Mouse (Mus musculus) R1 (cell line): ENCODE results near the gene Rce1.
A peak's percentile ranks its signal among the peaks of the same experiment; 100 is the strongest.
"Not testable (repeated sequence)": the region's sequence is repeated elsewhere in the genome, so short reads cannot be mapped to it uniquely, and the experiment has no call there.

Experiments used
- DNase-seq: peaks from one replicate; pipeline ENCODE4 v3.0.0-alpha.2; 2018; ENCODE audit warnings: low read depth, low spot score

Gene Rce1

DNA sequence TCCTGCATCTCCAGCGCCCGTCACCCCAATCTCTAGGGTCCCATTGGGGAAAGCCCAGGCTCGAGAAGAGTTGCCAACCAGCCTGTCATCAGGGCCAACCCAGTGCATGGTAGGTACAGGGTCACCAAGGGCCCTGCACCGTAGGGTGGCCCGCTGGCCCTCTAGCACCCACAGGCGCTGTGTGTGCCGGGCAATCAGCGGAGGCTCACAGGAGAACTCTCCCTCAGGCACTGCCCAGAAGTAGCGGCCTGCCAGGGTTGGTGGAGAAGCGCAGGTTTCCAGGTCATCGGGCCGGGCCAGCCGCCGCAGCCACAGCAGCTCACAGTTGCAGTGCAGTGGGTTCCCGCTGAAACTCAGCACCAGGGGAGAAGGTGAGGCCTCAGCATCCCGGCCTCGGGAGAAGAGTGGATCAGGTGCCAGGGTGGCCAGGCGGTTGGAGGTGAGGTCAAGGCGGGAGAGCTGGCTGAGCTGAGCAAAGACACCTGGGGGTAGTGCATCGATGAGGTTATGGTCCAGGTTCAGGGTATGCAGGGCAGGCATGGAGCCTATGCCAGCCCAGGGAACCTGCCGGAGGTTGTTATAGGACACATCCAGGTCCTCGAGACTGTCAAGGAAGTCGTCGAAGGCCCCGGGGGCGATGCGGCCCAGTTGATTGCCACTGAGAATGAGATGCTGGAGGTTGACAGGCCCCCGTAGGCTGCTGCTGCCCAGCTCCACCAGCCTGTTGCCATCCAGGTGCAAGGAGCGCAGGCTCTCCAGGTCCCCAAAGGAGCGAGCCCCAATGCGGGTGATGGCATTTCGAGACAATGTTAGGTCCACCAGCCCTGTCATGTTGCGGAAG lies 11.8 kb downstream of the Rce1 start:
- no peak for DNase-seq

DNA sequence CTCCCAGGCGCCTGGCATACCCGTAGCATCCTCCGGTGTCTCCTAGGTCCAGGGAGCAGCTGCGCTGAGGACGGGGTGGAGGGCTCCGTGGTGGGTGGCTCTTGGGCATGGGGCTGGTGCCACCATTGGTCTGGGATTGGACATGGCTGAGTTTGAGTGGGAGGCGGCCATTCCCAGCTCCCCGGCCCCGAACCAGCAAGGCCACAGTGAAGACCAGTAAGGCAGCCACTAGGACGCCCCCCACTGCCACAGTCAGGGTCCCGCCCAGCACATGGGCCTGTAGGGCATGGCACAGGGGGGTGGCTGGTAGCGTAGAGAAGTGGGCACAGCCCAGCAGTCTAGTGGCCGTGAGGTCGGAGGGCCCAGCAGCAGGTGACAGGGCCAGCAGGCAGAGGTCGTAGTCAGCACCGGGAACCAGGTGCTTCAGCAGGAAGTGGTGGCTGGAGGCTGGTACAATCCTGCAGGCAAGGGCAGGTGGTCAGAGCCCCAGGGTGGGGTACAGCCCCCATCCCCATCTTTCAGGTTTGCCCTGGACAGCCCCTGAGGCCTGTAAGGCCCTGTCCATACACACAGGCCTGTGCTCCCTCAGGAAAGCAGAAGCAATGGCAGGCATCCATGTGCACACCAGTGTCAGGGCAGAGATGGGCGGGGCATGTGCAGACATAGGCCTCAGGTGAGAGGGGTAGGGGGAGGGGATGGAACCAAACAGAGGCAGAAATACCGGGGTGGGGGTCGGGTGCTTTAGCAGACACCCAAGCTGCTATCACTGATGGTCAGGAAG lies 13.1 kb downstream of the Rce1 start:
- DNase-seq: no peak

DNA sequence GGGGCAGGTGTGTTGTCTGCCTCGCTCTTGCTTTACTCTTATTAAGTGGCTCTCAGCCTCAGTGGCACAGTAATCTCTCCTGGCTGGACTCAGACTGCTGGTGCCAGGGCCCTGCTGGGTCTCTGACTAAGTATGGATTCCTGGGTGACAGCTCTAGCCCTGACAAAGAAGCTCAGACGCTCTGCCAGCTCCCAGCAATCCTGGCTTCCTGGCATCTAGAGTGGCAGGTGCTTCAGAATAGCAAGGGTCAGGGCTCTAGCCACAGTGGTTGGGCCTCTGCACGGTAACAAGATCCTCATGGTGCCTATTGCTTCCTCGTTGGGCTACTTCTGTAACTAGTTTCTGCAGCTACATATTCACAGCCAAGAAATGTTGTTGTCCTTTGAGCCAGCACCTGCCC lies 15.3 kb downstream of the Rce1 start:
- DNase-seq: no peak

GRCm38 (mm10) chr19:4608511-4608910 lies 16.9 kb downstream of the Rce1 start:
- DNase-seq: no peak

GRCm38 (mm10) chr19:4607406-4607805 lies 18.0 kb downstream of the Rce1 start:
- DNase-seq: no peak

- DNase-seq: no peak
Measured at GRCm38 (mm10) chr19:4605654-4606053, 19.8 kb downstream of the Rce1 start.

DNA sequence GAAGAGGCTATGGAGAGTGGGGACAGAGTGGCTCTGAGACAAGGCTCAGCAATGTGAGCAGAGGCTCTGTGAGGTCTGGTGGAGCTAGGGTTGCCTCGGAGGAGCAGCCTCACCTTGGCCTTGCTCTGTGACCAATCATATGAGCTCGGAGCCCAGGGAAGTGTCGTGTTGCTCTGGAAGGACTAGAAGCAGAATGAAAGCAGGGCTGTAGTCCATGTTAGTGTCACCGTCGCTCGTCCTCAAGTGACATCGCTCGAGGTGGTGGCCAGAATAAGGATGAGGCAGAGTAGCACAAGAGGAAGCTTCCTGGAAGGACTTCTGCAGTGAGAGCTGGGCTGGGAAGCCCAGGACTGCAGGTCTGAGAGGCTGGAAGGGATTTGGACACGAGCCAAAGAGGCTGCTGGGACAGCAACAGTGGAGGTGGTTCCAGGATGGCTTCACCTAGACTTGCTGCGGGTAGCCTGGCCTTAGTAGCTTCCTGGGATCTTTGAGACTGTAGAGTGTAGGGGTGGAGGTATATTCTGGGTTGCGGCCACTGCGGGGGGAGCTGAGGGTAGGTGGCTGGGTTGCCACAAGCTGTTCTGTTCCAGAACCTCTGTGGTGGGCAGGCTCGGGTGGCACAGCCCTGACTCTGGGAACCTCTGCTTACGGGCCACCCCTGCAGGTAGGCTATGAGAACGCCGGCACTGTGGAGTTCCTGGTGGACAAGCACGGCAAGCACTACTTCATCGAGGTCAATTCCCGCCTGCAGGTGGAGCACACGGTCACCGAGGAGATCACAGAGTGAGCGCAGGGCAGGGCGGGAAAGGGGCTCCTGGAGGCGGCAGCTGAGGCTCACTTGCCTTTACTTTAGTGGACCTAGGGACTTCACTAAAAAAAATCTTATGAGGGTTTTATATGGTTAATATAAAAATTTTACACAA lies 21.4 kb downstream of the Rce1 start:
- DNase-seq: peak; percentile 87

DNA sequence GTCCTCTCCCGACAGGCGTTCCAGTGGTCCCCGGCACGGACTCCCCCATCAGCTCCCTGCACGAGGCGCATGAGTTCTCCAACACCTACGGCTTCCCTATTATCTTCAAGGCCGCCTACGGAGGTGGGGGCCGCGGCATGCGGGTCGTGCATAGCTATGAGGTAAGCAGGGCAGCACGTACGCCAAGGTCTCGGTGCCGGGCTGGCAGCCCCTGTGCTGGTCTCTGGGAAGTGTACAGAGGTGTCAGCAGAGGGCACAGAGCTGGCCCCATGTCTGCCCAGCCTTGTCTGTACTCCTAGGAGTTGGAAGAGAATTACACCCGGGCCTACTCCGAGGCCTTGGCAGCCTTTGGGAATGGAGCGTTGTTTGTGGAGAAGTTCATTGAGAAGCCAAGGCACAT lies 23.0 kb downstream of the Rce1 start:
- no peak for DNase-seq

GRCm38 (mm10) chr19:4596071-4596470 lies 29.4 kb downstream of the Rce1 start:
- no peak for DNase-seq

- DNase-seq: no peak
Measured at GRCm38 (mm10) chr19:4593792-4594522, 31.5 kb downstream of the Rce1 start.

DNA sequence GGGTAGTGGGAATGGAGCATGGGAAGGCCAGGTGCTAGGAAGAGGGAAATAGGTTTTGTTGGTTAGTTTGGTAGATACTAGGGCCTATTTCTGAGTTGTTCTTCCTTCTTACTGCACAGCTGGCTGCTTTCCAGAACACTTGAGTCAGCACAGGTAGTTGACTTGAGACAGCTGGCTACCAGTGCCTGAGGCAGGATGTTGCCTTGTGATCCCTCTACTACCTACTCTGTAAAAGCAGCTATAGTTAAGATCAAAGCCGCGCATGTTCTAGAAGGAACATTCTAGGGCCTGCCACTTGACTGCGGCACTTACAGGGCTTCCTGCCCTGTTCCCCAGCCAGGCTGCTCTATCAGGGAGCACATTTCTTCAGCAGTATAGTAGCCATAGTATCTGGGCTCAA lies 35.4 kb downstream of the Rce1 start:
- no peak for DNase-seq

GRCm38 (mm10) chr19:4589081-4589480 lies 36.4 kb downstream of the Rce1 start:
- DNase-seq: no peak

DNA sequence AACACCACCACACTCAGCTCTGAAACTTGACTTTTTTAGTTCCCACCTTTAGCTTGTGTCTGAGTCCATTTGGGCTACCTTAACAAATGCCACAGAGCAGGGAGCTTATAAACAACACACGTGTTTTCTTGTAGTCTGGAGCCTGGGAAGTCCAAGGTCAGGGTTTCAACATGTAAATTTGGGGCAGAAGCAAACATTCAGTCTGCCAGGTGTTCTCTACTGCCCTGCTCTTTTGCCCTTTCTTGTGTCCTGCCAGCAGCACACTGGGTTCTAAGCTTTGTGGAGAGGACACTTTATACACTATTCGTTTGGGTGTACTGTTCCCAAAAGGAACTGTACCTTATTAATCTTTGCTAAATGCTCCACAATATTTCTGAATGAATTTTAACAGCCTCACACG lies 37.0 kb downstream of the Rce1 start:
- DNase-seq: no peak

DNA sequence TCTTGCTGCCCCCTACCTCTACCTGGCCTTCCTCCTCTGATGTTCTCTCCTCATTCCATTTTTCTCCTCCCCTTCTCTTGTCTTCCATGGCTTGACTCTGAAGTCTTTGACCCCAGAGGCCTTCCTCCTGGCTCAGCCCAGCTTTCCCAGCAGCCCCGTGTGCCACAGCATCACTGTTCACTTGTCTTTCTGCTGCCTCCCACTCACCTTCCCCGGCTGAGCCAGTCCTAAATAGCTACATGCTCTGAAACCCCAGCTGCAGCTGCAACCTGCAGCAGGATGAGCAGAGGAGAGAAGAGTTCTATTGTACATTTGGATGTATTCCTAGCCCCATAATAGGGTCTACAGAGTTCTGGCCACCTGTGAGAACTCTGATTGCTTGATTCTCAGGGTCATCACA lies 38.0 kb downstream of the Rce1 start:
- DNase-seq: no peak

DNA sequence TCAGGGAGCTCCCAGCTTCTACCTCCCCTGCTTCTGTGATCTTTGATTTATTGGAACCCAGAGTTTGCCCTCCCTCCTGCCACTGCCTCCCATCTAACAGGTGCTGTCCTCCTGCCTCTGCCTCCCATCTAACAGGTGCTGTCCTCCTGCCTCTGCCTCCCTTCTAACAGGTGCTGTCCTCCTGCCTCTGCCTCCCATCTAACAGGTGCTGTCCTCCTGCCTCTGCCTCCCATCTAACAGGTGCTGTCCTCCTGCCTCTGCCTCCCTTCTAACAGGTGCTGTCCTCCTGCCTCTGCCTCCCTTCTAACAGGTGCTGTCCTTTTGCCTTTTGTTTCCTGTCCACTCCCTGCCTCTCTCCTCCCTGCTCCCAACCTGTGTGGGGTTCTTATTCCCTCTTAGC lies 38.7 kb downstream of the Rce1 start:
- not testable (repeated sequence) for DNase-seq

DNA sequence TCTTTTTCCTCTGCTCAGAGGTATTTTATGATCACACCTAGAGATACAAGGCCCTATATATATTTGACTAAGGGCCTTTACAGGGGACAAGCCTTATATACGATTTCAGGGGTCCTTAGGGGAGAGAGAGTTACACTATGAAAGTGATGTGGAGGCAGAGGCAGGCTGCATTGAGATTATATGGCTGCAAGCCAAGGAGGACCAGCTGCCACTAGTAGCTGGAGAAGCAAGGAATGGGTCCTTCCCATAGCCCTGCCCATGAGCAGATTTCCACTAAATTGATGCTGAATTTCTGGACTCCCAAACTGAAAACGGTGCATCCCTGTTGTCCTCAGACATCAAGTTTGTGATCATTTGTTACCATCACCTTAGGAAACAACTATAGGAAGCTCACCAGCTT lies 41.6 kb downstream of the Rce1 start:
- no peak for DNase-seq

DNA sequence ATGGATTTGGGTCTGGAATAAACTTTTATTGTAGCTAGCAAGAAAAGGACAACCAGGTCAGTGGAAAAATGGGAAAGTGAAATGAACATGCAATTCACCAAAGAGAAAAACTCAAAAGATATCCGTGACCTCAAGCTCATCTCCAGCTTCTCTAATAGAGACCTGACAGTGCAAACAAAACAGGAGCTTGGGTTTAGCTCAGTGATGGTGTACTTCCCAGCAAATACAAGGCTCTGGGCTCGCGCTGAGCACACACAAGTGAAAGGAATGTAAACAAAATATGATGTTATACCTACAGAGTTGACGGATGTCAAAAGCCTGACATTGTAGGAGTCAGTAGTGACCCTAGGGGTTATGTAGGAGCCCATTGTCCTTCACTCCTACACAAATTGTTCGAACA lies 46.1 kb downstream of the Rce1 start:
- no peak for DNase-seq

DNA sequence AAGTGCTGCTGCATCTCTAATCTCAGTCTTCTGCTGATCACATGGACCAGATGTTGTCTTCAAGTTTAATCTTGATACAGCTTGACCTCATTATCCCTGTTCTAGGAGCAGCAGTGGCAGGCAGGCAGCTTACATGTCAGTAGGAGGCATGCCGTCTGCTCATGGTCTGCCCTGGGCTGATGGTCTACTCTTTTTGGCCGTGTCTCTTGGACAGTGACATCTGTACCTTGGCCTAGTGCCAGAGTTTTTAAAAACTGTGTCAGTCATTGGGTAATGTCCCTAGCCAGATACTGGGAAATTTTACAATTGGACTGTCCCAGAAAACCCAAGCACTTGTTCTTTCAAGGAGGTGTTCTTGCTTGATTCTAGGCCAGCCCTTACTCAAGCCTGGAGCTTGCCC lies 46.6 kb downstream of the Rce1 start:
- no peak for DNase-seq

- peak; percentile 43 for DNase-seq
Measured at GRCm38 (mm10) chr19:4573241-4573640, 52.2 kb downstream of the Rce1 start.
